Mouse (Mus musculus): ENCODE measurements around the gene Atxn7. TPM values are rescaled to one million over a fixed set of nuclear protein-coding genes. Genes with fewer than 3 reads are reported as not detected.

The Atxn7 gene
- polyA plus RNA-seq, 1 experiment from 2014 or later = 3.9 TPM

GRCm38 (mm10) chr14:14104213-14104929, 143.1 kb downstream of the Atxn7 start:
- H3K36me3 ChIP-seq = peaks cover 21% of the 10 kb centered on the region
- H3K4me2 ChIP-seq (replicated peaks) = no peak overlapping the region
- H3K4me1 ChIP-seq = no peaks in the 10 kb centered on the region
- 54% methylated on average over 13 of the region's 13 CpGs for WGBS
- H3K4me3 ChIP-seq = no peak overlapping the region
- H3K27me3 ChIP-seq (replicated peaks) = no peaks in the 10 kb centered on the region
- H3K9ac ChIP-seq = no peak overlapping the region
- no peak overlapping the region for H3K27ac ChIP-seq
- H3K9me3 ChIP-seq = no peaks in the 10 kb centered on the region
- no peak for ATAC-seq (ENCODE audit: low FRiP score, low read depth)

GRCm38 (mm10) chr14:14104930-14105318, 143.7 kb downstream of the Atxn7 start:
- Histone ChIP-seq H3K36me3 (peaks cover 19% of the 10 kb centered on the region), H3K9me3 (no peaks in the 10 kb centered on the region)
- WGBS = 64% methylated on average over 2 of the region's 2 CpGs

GRCm38 (mm10) chr14:14110710-14111109, 149.5 kb downstream of the Atxn7 start:
- no peak overlapping the region for H3K4me3 ChIP-seq
- no peaks in the 10 kb centered on the region for H3K27me3 ChIP-seq (replicated peaks)
- WGBS = 85% methylated on average over 4 of the region's 4 CpGs
- no peak overlapping the region for H3K9ac ChIP-seq
- H3K4me1 ChIP-seq = no peaks in the 10 kb centered on the region
- peaks cover 54% of the 10 kb centered on the region for H3K36me3 ChIP-seq
- no peaks in the 10 kb centered on the region for H3K9me3 ChIP-seq
- ATAC-seq (ENCODE audit: low FRiP score, low read depth) = no peak
- no peak overlapping the region for H3K27ac ChIP-seq
- H3K4me2 ChIP-seq (replicated peaks) = no peak overlapping the region

More at GRCm38 (mm10) chr14:14104930-14105318, 143.7 kb downstream of the Atxn7 start:
- H3K9ac ChIP-seq = no peak overlapping the region
- H3K4me3 ChIP-seq = no peak overlapping the region
- no peaks in the 10 kb centered on the region for H3K27me3 ChIP-seq (replicated peaks)
- H3K27ac ChIP-seq = no peak overlapping the region
- no peak for ATAC-seq (ENCODE audit: low FRiP score, low read depth)
- no peak overlapping the region for H3K4me2 ChIP-seq (replicated peaks)
- no peaks in the 10 kb centered on the region for H3K4me1 ChIP-seq

- Histone ChIP-seq H3K36me3 (peaks cover 27% of the 10 kb centered on the region), H3K27ac (peak within 1 kb of the TSS; percentile 50; the same call in 1 of the 2 replicates), H3K27me3 (replicated peaks) (no peaks in the 10 kb centered on the region), H3K9me3 (no peaks in the 10 kb centered on the region), H3K9ac (peak within 1 kb of the TSS; percentile 95), H3K4me2 (replicated peaks) (peak within 1 kb of the TSS; percentile 76), H3K4me3 (peak within 1 kb of the TSS; percentile 95), H3K4me1 (peaks cover 8% of the 10 kb centered on the region)
- WGBS = 1% methylated on average over 68 of the region's 68 CpGs
- peak; percentile 98 for ATAC-seq (ENCODE audit: low FRiP score, low read depth)
Observed at GRCm38 (mm10) chr14:14120230-14121096, 159.2 kb downstream of the Atxn7 start, which contains the start of gene Psmd6. TSS of gene Psmd6 (minus strand) at chr14:14120984.

Other genes starting within 250 kb of the Atxn7 start
- gene Gm281, start 47.0 kb upstream of the Atxn7 start, polyA plus RNA-seq (2016; fragmentation: Nextera tagmentation; extraction: Ambion mirVana) = 0.06 TPM in 1 of 2 replicates, not detected in the other
- gene Thoc7, start 412 bp downstream of the Atxn7 start, polyA plus RNA-seq (2016; fragmentation: Nextera tagmentation; extraction: Ambion mirVana) = 190 TPM in 2 replicates
- gene Psmd6, start 159.5 kb downstream of the Atxn7 start, polyA plus RNA-seq (2016; fragmentation: Nextera tagmentation; extraction: Ambion mirVana) = 283 and 288 TPM in 2 replicates
- not detected in 2 replicates for gene Olfr720, start 225.4 kb downstream of the Atxn7 start, polyA plus RNA-seq (2016; fragmentation: Nextera tagmentation; extraction: Ambion mirVana)

Data from neural tube, embryonic 12.5 days (tissue).